ENCODE assay signal across 24 mouse cellular contexts in the genomic region with DNA sequence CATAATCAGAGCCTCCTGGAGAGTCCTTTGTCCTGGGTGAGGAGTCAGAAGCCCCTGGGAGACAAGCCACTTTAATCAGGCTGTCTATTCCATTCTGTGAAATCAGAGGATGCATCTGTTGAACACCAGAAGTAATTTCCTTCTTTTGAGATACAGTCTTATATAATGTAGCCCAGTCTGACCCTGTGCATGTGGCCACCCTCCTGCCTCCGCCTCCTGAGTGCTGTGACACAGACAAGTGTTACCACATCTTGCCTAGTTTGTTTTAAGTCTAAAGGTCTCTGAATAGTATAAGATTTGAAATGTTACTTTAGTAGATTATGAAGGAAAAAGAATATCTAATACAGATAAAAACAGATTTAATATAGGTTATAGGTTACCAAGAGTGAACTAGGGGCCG. TPM values are rescaled to one million over a fixed set of nuclear protein-coding genes. Genes with fewer than 3 reads are reported as not detected.
"Had no signal": no experiment of that assay in that cellular context is flagged by ENCODE, and none has a peak within 500 bp of the region (broad histone marks: within the 10 kb centered on the region; RNA-seq: fewer than 3 reads in every experiment).

No protein-coding gene starts in this region.

- DNase-seq: lung, adult 18-20 months; lung, embryonic 14.5 days; lung, postnatal 10 days; lung, postnatal 4 days; retina, postnatal 1 day; right cerebral cortex, adult 18-20 months; right cerebral cortex, postnatal 25 days; right cerebral cortex, postnatal 4 days; spleen, adult 18-20 months; thymus, adult 18-20 months; thymus, postnatal 14 days; thymus, postnatal 36 days had no signal

- H3K4me2 ChIP-seq: lung, embryonic 14.5 days; midbrain, embryonic 13.5 days; midbrain, embryonic 15.5 days; neural tube, embryonic 13.5 days; neural tube, embryonic 15.5 days had no signal

- H3K27ac ChIP-seq: midbrain, embryonic 10.5 days; midbrain, embryonic 13.5 days; midbrain, embryonic 15.5 days; neural tube, embryonic 13.5 days; neural tube, embryonic 15.5 days had no signal

- H3K9ac ChIP-seq: lung, embryonic 14.5 days; midbrain, embryonic 13.5 days; midbrain, embryonic 15.5 days; neural tube, embryonic 13.5 days; neural tube, embryonic 15.5 days had no signal

- H3K36me3 ChIP-seq: midbrain, embryonic 10.5 days; midbrain, embryonic 13.5 days; midbrain, embryonic 15.5 days; neural tube, embryonic 13.5 days; neural tube, embryonic 15.5 days had no signal

- H3K4me3 ChIP-seq: midbrain, embryonic 10.5 days; midbrain, embryonic 13.5 days; midbrain, embryonic 15.5 days; myocyte; neural tube, embryonic 13.5 days; neural tube, embryonic 15.5 days had no signal

- H3K9me3 ChIP-seq: midbrain, embryonic 10.5 days; midbrain, embryonic 13.5 days; midbrain, embryonic 15.5 days; neural tube, embryonic 13.5 days; neural tube, embryonic 15.5 days had no signal

- ATAC-seq: midbrain, embryonic 13.5 days; midbrain, embryonic 15.5 days had no signal

RNA-seq across cellular contexts. Expression of a gene that starts 7.1 kb away (rescaled TPM):
- total RNA-seq: megakaryocyte, adult 5-6 weeks; megakaryocyte-erythroid progenitor cell, adult 5-6 weeks had no signal
- polyA plus RNA-seq: lung, embryonic 14.5 days; lung, embryonic 16.5 days; midbrain, embryonic 10.5 days; midbrain, embryonic 13.5 days; neural tube, embryonic 11.5 days; neural tube, embryonic 13.5 days; neural tube, embryonic 15.5 days; stomach, embryonic 14.5 days; stomach, embryonic 16.5 days had no signal
